Mouse (Mus musculus): ENCODE results near the gene Zbtb41.

Gene Zbtb41

DNA sequence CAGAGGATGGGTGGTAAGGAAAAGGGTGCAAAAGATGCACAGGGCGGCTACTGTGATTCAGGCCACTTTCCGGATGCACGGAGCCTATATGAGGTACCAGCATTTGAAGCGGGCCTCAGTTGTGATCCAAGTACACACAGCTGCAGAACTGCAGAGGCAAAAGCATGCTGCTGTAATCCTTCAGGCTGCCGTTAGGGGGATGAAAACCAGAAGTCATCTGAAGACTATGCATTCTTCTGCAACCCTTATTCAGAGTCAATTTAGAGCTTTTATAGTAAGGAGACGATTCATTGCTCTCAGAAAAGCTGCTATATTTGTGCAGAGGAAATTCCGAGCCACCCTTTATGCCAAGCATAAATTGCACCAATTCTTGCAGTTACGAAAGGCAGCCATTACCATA, 58.2 kb downstream of the Zbtb41 start:
- no peak for DNase-seq

DNA sequence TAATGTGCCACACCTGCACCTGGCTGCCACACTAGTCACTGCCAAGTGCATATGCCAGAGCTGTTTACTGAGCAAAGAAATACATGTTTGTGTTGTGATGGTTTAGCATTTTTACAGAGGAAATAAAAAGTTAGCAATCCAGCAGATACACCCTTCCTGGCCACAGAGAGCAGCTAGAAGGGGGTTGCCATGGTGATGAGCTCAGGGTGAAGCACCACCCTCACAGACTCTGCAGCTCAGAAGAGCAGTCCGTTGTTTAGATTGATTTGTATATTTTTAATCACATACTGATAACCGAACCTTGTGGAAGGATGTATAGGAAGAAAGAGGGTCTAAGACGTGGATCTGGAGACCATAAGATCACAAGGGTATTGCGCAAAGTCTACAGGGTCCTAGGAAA, 59.1 kb downstream of the Zbtb41 start:
- no peak for DNase-seq

DNA sequence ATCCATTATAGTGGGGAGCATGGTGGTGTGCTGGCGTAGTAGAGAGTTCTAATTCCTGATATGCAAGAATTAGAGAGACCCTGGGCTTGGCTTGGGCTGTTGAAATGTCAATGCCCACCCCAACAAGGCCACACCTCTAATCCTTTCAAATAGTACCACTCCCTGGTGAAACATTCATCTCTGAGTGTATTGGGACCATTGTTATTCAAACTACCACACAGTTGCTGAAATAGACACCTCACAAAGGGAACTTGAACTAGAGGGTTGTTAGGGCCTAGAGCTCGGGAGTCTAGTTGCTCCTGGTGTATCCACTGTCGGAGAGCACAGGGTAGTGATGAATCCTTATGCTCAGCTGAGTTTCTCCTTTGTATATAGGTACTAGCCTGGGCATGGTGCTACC, 72.5 kb downstream of the Zbtb41 start:
- no peak for DNase-seq

DNA sequence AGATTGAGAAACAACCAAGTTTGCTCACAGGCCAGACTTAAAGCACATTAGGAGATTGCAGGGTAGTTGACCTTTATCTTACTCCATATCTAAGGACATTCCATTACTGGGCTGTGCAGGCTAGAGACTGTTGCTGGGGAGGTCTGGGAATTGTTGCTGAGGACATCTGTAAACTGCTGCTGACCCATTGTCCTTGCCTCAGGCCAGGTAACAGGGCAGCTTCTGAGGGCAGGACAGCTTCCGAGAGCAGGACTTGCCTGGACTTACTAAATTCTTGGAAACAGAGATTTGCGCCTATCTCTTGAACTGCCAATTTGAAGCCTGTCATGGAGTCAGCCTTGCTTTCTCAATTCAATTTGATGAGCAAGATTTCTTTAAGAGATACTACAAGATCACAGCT, 73.3 kb downstream of the Zbtb41 start:
- DNase-seq = no peak

DNA sequence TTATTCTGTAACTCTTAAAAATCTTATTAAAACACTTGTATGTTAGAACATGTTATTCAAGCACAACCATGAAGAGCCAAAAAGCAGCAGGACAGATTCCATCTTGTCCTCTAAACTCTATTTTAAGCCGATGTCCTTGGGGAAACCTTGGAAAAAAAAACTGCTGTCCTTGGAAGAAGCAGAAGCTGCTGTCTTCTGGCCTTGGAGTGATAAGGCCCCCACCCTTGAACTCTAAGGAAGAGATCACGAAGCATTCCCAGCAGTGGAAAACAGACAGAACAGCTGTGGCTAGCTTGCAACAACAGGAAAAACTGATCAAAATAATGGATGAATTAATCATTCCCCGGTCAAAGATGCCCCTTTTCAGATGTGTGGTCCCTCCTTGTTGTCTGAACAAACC, 74.1 kb downstream of the Zbtb41 start:
- no peak for DNase-seq

DNA sequence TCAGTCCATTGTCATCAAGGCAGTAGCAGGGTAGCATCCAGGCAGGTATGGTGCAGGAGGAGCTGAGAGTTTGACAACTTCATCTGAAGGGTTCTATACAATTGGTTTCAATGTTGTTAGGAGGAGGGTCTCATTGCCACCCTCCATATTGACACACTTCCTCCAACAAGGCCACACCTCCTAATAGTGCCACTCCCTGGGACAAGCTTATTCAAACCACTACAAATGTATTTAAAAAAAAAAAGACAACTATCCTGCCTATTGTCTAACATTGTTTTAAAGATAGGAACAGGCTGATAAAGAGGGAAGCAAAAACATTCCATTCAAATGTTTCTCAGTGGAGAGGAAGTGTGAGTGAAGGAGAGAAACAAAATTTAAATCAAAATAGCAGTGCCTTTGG, 77.7 kb downstream of the Zbtb41 start:
- no peak for DNase-seq

DNA sequence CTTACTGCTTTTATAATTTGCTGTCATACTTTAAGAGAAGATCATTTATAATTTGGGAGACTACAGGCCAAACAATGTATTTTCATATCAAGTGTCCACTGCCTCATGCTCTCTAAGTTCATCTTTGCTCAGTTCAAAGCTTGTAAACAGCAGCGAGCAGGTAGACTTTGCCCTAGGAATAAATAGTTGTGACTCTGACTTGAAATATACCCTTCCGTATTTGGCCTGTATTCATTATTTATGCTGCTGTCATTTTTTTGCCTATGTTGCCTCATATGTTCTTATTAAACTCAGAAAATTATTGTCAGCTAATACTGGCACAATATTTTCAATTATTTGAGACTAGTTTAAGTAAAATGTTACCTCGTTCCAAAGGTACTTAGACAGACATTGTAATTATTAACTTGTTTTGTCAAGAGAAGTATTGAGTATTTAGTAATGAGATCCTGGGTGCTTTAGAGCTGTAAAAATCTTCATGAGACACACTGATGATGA, 79.2 kb downstream of the Zbtb41 start, which contains the start of gene F13b:
F13b (plus strand) TSS at position 445 of the 495 bp plus-strand sequence.
- no peak for DNase-seq
